Mouse (Mus musculus): ENCODE measurements around the gene Tmem126a.
A peak's percentile ranks its signal among the peaks of the same experiment; 100 is the strongest.

Gene Tmem126a

GRCm38 (mm10) chr7:90409934-90410333 lies 47.1 kb downstream of the Tmem126a start:
- peak; percentile 62 to 74 for DNase-seq (ENCODE audit: low read depth in 2 of 2, low spot score in 2 of 2)
